Mouse (Mus musculus) right cerebral cortex, postnatal 10 days (tissue): ENCODE measurements at regions not wholly inside any gene's neighbourhood (a gene's known extent, or its start where the extent isn't known, plus 50 kb on each side); places are given as distances from the start of the nearest gene placed in this dataset.

ENCODE experiments used
- DNase-seq, 2 experiments: peaks; one replicate each; pipeline ENCODE4 v3.0.0; 2021; ENCODE audit warnings: low spot score in 2 of 2

- no peak for DNase-seq
Observed at GRCm38 (mm10) chr1:63977956-63978355, 144.1 kb downstream of the Klf7 start.

GRCm38 (mm10) chr1:63977302-63977888 lies 144.7 kb downstream of the Klf7 start:
- DNase-seq = no peak

- no peak for DNase-seq
Observed at GRCm38 (mm10) chr1:63976862-63977261, 145.2 kb downstream of the Klf7 start.

- DNase-seq = no peak
Observed at GRCm38 (mm10) chr1:63967849-63968248, 154.2 kb downstream of the Klf7 start.

GRCm38 (mm10) chr1:63965446-63965845 lies 156.6 kb downstream of the Klf7 start:
- DNase-seq = no peak

- DNase-seq = peak in 1 of 2 experiments; percentile 51
Observed at GRCm38 (mm10) chr1:63964519-63964918, 157.6 kb downstream of the Klf7 start.

GRCm38 (mm10) chr1:63955701-63956355 lies 166.3 kb downstream of the Klf7 start:
- DNase-seq = no peak

- DNase-seq = no peak
Observed at GRCm38 (mm10) chr1:63954876-63955513, 167.1 kb downstream of the Klf7 start.

GRCm38 (mm10) chr1:63954172-63954571 lies 167.9 kb downstream of the Klf7 start:
- no peak for DNase-seq

- DNase-seq = peak; percentile 67 to 78
Observed at GRCm38 (mm10) chr1:63953229-63953883, 168.7 kb downstream of the Klf7 start.

GRCm38 (mm10) chr1:63951663-63952062 lies 170.4 kb downstream of the Klf7 start:
- no peak for DNase-seq

GRCm38 (mm10) chr1:63947278-63947677 lies 174.8 kb downstream of the Klf7 start:
- no peak for DNase-seq

GRCm38 (mm10) chr1:63946834-63947233 lies 175.2 kb downstream of the Klf7 start:
- no peak for DNase-seq

- no peak for DNase-seq
Observed at GRCm38 (mm10) chr1:63944786-63945185, 175.7 kb upstream of the 4933402D24Rik start.

GRCm38 (mm10) chr1:63938416-63938815 lies 169.3 kb upstream of the 4933402D24Rik start:
- DNase-seq = no peak

GRCm38 (mm10) chr1:63937480-63937879 lies 168.4 kb upstream of the 4933402D24Rik start:
- DNase-seq = no peak

- peak; percentile 56 to 75 for DNase-seq
Observed at GRCm38 (mm10) chr1:63934570-63935280, 165.7 kb upstream of the 4933402D24Rik start.

GRCm38 (mm10) chr1:63932484-63932883 lies 163.4 kb upstream of the 4933402D24Rik start:
- no peak for DNase-seq

- peak in 1 of 2 experiments; percentile 48 for DNase-seq
Observed at GRCm38 (mm10) chr1:63929362-63930125, 160.5 kb upstream of the 4933402D24Rik start.

- DNase-seq = no peak
Observed at GRCm38 (mm10) chr1:63928850-63929249, 159.8 kb upstream of the 4933402D24Rik start.

GRCm38 (mm10) chr1:63928361-63928760 lies 159.3 kb upstream of the 4933402D24Rik start:
- no peak for DNase-seq
